Mouse (Mus musculus): ENCODE results near the gene Ndufb2. TPM values are rescaled to one million over a fixed set of nuclear protein-coding genes. Genes with fewer than 3 reads are reported as not detected.
A peak's percentile ranks its signal among the peaks of the same experiment; 100 is the strongest.

Ndufb2 gene
- 696 and 711 TPM in 2 replicates for polyA plus RNA-seq (2015; fragmentation: Nextera tagmentation; extraction: Ambion mirVana)

DNA sequence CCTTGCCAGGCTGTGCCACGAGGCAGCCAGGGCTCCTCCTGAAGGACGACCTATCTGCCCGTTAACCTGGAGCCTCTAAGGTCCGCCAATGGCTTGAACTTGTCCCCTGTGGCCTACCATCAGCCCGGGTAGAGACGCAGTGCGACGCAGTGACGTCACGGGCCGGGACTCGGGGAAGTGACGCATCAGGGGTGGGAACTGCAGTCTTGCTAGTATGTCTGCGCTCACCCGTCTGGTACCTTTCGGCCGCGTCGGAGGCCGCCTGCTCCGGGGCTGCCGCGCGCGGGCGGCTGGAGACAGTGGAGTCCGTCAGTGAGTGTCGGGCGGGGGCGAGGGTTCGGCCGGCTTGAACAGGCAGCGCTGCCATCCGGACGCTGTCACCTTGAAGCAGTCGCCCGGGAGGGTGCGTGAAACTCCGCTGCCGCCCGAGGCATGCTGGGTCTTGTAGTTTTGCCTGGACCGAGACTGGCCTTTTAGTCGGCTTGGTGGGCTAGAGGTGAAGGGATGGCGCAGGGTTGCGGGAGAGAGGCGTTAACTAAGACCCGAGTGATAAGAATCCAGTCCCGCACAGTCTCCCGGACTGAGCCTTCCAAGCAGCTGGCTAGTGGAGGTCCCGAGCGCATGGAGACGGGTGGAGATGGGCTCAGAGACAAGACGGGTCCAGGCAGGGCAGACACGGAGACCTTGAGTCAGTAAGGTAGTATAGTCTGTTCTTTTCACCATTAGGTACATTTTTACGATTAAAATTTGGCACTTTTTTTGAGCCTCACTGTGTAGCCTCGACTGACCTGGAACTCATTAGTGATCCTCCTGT is at the start of gene Ndufb2:
TSS of gene Ndufb2 (plus strand) at position 174 of the 814 bp plus-strand sequence.
- H3K9me3 ChIP-seq (replicated peaks; ENCODE audit: control insufficient read depth, low read length), result 0 out of 2 replicates have a peak, but pooled peaks cover 3% of the 10 kb centered on the region
- H3K9ac ChIP-seq (ENCODE audit: low read length), result peak within 1 kb of the TSS; percentile 97
- H3K36me3 ChIP-seq (ENCODE audit: control insufficient read depth, insufficient read depth), result peaks cover 22% of the 10 kb centered on the region
- peak within 1 kb of the TSS; percentile 98 for H3K27ac ChIP-seq (ENCODE audit: low read length)
- peak within 1 kb of the TSS; percentile 69 for H3K4me2 ChIP-seq (ENCODE audit: low read depth, low read length)
- H3K27me3 ChIP-seq (ENCODE audit: control insufficient read depth, insufficient read depth, low read length), result no peaks in the 10 kb centered on the region
- peak within 1 kb of the TSS; percentile 86 for H3K4me3 ChIP-seq (ENCODE audit: low read length)
- under 1% methylated on average over 56 of the region's 56 CpGs for WGBS
- H3K4me1 ChIP-seq (ENCODE audit: control insufficient read depth, insufficient read depth, low read length), result peaks cover 15% of the 10 kb centered on the region
- ATAC-seq (replicated peaks; ENCODE audit: extremely low read depth, insufficient read depth, low FRiP score), result peak; percentile 99

DNA sequence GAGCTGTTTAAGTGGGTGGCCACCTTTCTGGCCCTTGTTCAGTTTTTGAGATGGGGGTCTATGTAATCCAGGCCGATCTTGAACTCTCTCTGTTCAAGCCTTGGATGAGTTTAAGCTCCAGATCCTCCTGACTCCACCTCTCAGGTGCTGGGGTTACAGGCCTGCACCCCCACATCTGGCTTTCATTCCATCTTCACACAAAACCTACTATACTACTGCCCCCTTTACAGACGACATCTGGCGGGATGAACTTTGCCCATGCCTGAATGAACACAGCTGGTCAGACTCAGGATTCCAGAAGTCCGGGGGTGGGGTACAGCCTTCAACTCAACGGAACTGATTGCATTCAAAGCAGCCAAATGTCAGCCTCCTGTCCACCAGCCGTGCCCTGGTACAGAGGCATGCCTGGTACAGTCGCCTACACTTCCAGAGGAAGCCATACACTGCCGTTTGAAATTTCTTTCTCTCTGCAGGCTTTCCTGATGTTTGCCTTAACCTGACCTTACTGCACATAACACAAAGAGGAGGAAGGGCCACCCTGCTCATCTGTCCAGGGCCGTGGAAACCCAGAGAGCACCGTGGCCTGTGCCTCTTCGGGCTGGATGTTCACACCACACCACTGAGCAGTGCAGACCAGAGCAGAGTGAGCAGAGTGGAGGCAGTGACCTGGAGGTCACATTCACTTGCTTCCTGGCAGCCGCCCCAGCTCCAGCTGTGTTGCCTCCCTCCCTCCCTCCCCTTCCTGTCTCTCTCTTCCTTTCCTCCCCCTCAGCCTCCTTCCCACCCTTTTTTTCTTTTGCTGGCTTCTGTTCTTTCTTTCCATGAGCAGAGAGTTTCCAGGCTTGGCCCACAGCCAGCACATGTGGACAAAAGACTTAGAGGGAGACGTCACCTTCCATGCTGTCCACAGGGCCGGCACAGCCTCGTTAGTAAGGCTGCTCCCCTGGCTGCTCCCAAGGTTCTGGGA is 49.5 kb upstream of the Ndufb2 start:
- H3K4me1 ChIP-seq (ENCODE audit: control insufficient read depth, insufficient read depth, low read length), result peaks cover 41% of the 10 kb centered on the region
- peak overlapping the region; percentile 36 for H3K9ac ChIP-seq (ENCODE audit: low read length)
- no peaks in the 10 kb centered on the region for H3K36me3 ChIP-seq (ENCODE audit: control insufficient read depth, insufficient read depth)
- no peaks in the 10 kb centered on the region for H3K9me3 ChIP-seq (replicated peaks; ENCODE audit: control insufficient read depth, low read length)
- peak overlapping the region; percentile 8 for H3K4me2 ChIP-seq (ENCODE audit: low read depth, low read length)
- WGBS, result 23% methylated on average over 15 of the region's 15 CpGs
- H3K27me3 ChIP-seq (ENCODE audit: control insufficient read depth, insufficient read depth, low read length), result no peaks in the 10 kb centered on the region
- peak; percentile 85 for ATAC-seq (replicated peaks; ENCODE audit: extremely low read depth, insufficient read depth, low FRiP score)
- H3K4me3 ChIP-seq (ENCODE audit: low read length), result no peak overlapping the region
- H3K27ac ChIP-seq (ENCODE audit: low read length), result peak overlapping the region; percentile 82

DNA sequence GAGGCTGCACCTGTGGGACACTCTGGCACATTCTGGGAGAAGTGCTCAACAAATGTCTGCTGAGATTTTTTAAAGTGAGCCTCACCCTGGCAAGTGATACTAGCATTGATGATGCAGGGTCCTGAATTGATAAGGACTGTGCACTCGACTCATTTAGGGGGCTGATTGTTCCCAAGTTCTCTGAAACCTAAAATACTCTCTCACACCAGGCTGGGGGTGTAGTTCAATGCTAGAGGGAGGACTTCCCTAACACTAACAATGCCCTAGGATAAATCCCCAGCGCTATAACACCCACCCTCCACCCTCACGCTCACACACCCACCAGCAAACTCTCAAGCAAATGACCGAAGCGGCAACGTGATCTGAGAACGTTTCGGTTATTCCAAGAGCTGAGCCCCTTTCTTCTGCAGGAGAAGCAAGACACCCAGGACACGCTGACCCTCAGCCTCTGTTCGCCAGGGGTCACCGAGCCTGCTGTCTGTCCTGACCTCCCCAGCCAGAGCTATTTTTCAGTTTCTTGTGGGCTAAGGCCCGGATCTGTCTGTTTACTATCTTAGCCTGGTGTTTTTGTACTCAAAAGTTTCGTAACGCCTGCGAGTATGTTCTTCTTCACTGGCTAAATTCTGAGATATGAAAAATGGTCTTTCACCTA is 48.5 kb upstream of the Ndufb2 start:
- no peak for ATAC-seq (replicated peaks; ENCODE audit: extremely low read depth, insufficient read depth, low FRiP score)
- Histone ChIP-seq H3K27ac (ENCODE audit: low read length) (peak overlapping the region; percentile 82), H3K27me3 (ENCODE audit: control insufficient read depth, insufficient read depth, low read length) (no peaks in the 10 kb centered on the region), H3K4me3 (ENCODE audit: low read length) (no peak overlapping the region), H3K36me3 (ENCODE audit: control insufficient read depth, insufficient read depth) (no peaks in the 10 kb centered on the region), H3K4me1 (ENCODE audit: control insufficient read depth, insufficient read depth, low read length) (peaks cover 41% of the 10 kb centered on the region), H3K9me3 (replicated peaks; ENCODE audit: control insufficient read depth, low read length) (no peaks in the 10 kb centered on the region), H3K4me2 (ENCODE audit: low read depth, low read length) (no peak overlapping the region), H3K9ac (ENCODE audit: low read length) (peak overlapping the region; percentile 36)
- 61% methylated on average over 15 of the region's 15 CpGs for WGBS

DNA sequence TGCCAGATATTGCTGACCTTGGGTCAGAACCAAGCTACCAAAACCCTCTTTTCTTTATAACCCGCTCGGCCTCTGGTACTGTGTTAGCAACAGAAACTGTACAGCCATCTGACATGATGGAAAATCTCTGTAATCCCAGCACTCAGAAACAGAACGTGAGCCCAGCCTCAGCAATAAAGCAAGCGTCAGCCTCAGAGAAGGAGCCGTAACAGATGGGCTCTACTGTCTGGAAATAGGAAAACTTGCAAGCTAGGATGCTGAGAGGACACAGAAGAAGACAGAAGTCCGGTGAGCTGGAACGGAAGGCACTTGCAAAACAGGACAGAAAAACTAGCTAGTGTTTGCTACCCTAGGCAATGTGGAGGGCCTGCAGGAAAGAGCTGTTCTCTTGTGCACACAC is 46.9 kb upstream of the Ndufb2 start:
- ATAC-seq (replicated peaks; ENCODE audit: extremely low read depth, insufficient read depth, low FRiP score), result no peak
- Histone ChIP-seq H3K4me2 (ENCODE audit: low read depth, low read length) (no peak overlapping the region), H3K4me1 (ENCODE audit: control insufficient read depth, insufficient read depth, low read length) (peaks cover 26% of the 10 kb centered on the region), H3K27me3 (ENCODE audit: control insufficient read depth, insufficient read depth, low read length) (no peaks in the 10 kb centered on the region), H3K27ac (ENCODE audit: low read length) (no peak overlapping the region), H3K9ac (ENCODE audit: low read length) (no peak overlapping the region), H3K36me3 (ENCODE audit: control insufficient read depth, insufficient read depth) (no peaks in the 10 kb centered on the region), H3K4me3 (ENCODE audit: low read length) (no peak overlapping the region), H3K9me3 (replicated peaks; ENCODE audit: control insufficient read depth, low read length) (no peaks in the 10 kb centered on the region)
- WGBS, result 83% methylated on average over 7 of the region's 7 CpGs

DNA sequence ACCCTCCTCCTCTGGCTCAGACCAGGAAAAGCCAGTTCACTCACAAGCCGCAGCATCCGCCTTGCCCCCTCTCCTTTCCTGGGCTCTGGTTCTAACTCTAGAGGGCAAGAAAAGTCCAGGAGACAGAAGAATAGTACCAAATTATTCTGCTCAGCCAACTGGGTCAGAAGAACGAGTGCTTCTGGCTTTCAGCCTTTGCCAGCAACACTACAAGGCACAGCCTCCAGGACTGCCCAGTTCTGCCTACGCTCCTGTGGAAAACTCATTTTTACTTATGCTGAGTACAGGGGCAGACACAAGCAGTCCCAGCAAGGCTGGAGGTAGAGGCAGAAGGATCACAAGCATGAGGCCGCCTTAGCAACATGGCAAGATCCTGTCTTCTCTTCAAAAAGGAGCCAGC is 44.3 kb upstream of the Ndufb2 start:
- no peak overlapping the region; the same call in 1 of the 2 replicates for H3K27ac ChIP-seq (ENCODE audit: low read length)
- H3K9me3 ChIP-seq (replicated peaks; ENCODE audit: control insufficient read depth, low read length), result no peaks in the 10 kb centered on the region
- H3K4me3 ChIP-seq (ENCODE audit: low read length), result no peak overlapping the region
- no peak overlapping the region for H3K9ac ChIP-seq (ENCODE audit: low read length)
- no peak for ATAC-seq (replicated peaks; ENCODE audit: extremely low read depth, insufficient read depth, low FRiP score)
- no peaks in the 10 kb centered on the region for H3K36me3 ChIP-seq (ENCODE audit: control insufficient read depth, insufficient read depth)
- H3K27me3 ChIP-seq (ENCODE audit: control insufficient read depth, insufficient read depth, low read length), result no peaks in the 10 kb centered on the region
- peaks cover 18% of the 10 kb centered on the region for H3K4me1 ChIP-seq (ENCODE audit: control insufficient read depth, insufficient read depth, low read length)
- H3K4me2 ChIP-seq (ENCODE audit: low read depth, low read length), result no peak overlapping the region
- 82% methylated on average over 5 of the region's 5 CpGs for WGBS

DNA sequence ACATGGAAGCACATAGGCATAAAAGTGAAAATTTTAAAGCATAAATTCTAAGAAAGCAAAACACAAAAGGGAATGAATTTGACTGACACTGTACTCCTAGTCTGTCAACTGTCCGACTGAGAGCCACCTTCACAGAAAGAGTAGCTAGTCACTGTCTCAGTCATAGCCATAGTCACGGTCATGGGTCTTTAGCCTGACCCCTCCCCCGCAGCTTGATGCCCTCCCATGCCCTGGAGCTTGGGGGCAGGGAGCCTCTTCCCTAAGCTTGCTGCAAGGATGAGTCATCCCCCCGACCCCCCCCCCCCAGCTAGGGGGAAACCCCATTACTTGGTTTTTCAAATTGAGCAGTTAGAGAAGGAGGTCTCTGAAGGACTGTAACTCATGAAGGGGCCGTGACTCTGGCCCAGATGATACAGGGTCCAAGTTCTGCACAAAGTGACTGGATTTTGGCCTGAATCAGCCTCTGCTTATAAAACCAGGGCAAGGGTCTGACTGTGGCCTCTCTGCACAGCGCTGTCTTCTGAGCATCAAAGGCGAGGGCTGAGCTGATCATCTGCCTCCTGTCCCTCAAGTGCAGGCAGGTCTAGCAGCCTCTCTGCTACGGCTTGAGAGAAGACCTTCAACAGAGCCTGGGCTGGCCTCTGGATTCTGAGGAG is 40.3 kb upstream of the Ndufb2 start:
- peaks cover 15% of the 10 kb centered on the region for H3K4me1 ChIP-seq (ENCODE audit: control insufficient read depth, insufficient read depth, low read length)
- H3K27me3 ChIP-seq (ENCODE audit: control insufficient read depth, insufficient read depth, low read length), result no peaks in the 10 kb centered on the region; the same call in 1 of the 2 replicates
- no peak overlapping the region for H3K4me2 ChIP-seq (ENCODE audit: low read depth, low read length)
- H3K9ac ChIP-seq (ENCODE audit: low read length), result no peak overlapping the region
- no peak overlapping the region for H3K4me3 ChIP-seq (ENCODE audit: low read length)
- H3K9me3 ChIP-seq (replicated peaks; ENCODE audit: control insufficient read depth, low read length), result no peaks in the 10 kb centered on the region
- 56% methylated on average over 8 of the region's 8 CpGs for WGBS
- H3K27ac ChIP-seq (ENCODE audit: low read length), result no peak overlapping the region; the same call in 1 of the 2 replicates
- no peaks in the 10 kb centered on the region for H3K36me3 ChIP-seq (ENCODE audit: control insufficient read depth, insufficient read depth)
- ATAC-seq (replicated peaks; ENCODE audit: extremely low read depth, insufficient read depth, low FRiP score), result no peak

DNA sequence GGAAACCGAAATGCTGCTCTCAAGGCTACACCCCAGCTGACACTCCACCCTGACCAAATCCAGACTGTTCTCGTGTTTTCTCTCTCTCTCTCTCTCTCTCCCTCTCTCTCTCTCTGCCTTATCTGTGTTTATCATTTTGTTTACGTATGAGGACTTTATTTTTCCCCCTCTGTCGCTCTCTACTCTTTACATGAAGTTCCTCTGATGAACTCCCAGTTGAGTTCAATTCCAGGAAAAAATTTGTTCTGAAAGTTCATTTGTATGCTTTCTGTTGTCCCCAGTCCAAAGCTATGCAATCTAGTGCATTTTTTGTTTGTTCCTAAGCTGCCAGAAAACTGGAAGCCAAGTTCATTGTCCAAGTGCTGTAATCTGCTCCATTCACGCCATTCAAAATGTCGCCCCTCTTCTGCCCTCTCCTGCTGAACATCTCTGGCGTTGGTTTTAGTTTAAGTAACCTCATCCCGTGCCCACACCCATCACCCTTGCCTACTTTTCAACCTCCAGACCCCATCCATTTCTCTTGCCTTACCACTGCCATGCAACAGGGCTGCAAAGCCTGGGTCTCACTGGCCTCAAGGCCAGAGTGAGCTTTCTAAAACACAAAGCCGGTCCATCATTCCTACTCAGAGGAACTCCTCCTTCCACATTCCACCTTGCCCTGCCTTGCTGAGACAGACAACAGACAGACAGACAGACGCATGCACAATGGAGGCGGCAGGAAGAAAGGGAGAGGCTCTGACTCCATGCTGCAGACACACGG is 37.3 kb upstream of the Ndufb2 start:
- Histone ChIP-seq H3K9ac (ENCODE audit: low read length) (peak overlapping the region; percentile 38; the same call in 1 of the 2 replicates), H3K27me3 (ENCODE audit: control insufficient read depth, insufficient read depth, low read length) (no peaks in the 10 kb centered on the region; the same call in 1 of the 2 replicates), H3K4me2 (ENCODE audit: low read depth, low read length) (peak overlapping the region; percentile 69), H3K27ac (ENCODE audit: low read length) (peak overlapping the region; percentile 60; the same call in 1 of the 2 replicates), H3K36me3 (ENCODE audit: control insufficient read depth, insufficient read depth) (no peaks in the 10 kb centered on the region), H3K9me3 (replicated peaks; ENCODE audit: control insufficient read depth, low read length) (no peaks in the 10 kb centered on the region), H3K4me1 (ENCODE audit: control insufficient read depth, insufficient read depth, low read length) (peaks cover 18% of the 10 kb centered on the region), H3K4me3 (ENCODE audit: low read length) (peak overlapping the region; percentile 6)
- ATAC-seq (replicated peaks; ENCODE audit: extremely low read depth, insufficient read depth, low FRiP score), result no peak
- 54% methylated on average over 12 of the region's 12 CpGs for WGBS

DNA sequence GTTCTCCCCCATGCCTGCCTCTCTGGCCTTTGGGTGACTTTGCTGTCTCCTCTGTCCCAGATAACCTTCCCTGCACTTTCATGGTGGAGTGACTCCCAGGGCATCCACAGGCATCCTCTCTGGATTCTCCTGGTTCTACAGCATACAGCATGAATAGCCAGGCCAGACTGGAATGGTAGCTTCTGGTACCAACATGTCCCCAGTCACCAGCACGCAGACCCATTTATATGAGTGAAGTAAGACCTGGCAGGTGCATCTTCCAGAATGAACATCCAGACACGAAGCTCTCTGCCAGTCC is 36.8 kb upstream of the Ndufb2 start:
- Histone ChIP-seq H3K4me3 (ENCODE audit: low read length) (peak overlapping the region; percentile 8), H3K4me1 (ENCODE audit: control insufficient read depth, insufficient read depth, low read length) (peaks cover 18% of the 10 kb centered on the region), H3K9ac (ENCODE audit: low read length) (peak overlapping the region; percentile 38; the same call in 1 of the 2 replicates), H3K36me3 (ENCODE audit: control insufficient read depth, insufficient read depth) (no peaks in the 10 kb centered on the region), H3K27me3 (ENCODE audit: control insufficient read depth, insufficient read depth, low read length) (no peaks in the 10 kb centered on the region; the same call in 1 of the 2 replicates), H3K27ac (ENCODE audit: low read length) (peak overlapping the region; percentile 60; the same call in 1 of the 2 replicates), H3K9me3 (replicated peaks; ENCODE audit: control insufficient read depth, low read length) (no peaks in the 10 kb centered on the region), H3K4me2 (ENCODE audit: low read depth, low read length) (peak overlapping the region; percentile 69)
- ATAC-seq (replicated peaks; ENCODE audit: extremely low read depth, insufficient read depth, low FRiP score), result no peak
- 80% methylated on average over 2 of the region's 2 CpGs for WGBS
